ENCODE assay signal across 19 mouse cellular contexts in the genomic region with DNA sequence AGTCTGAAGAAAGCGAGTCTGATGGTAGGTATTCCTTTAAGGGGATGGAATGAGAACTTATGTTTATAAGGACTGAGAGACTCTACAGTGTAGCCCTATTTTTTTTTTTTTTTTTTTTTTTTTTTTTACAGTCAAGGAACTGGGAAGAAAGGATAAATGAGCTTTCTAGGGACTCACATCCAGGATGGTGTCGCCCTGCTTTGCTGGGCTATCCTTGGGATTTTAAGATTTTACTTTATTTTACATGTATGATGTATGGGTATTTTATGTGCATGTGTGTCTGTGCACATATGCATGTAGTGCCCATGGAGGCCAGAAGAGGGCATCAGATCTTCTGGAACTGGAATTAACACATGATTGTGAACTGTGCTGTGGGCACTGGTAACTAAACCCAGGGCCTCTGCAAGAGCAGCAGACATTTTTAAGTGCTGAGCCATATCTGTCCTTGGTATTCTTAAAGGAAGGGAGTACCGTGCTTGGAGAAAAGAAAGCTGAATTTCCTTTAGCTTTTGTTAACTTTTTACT. TPM values are rescaled to one million over a fixed set of nuclear protein-coding genes. Genes with fewer than 3 reads are reported as not detected.
DNase-seq lines count a peak whose midpoint lies in the region; ATAC-seq and TF ChIP-seq lines count a peak whose summit lies in the region.
"Had no signal": no experiment of that assay in that cellular context is flagged by ENCODE, and none has a peak within 500 bp of the region (broad histone marks: within the 10 kb centered on the region; RNA-seq: fewer than 3 reads in every experiment).

No protein-coding gene starts in this region.

- H3K9me3 ChIP-seq in ES-E14 (ENCODE audit: control insufficient read depth, insufficient read depth, low read depth, low read length), result no peaks in the 10 kb centered on the region
- H3K9me3 ChIP-seq: heart, embryonic 13.5 days; limb, embryonic 10.5 days; liver, embryonic 15.5 days; midbrain, embryonic 15.5 days had no signal

- intact Hi-C loops in left cerebral cortex, adult 2 months (cut with DNase I), result no loop called here
- intact Hi-C loops in left cerebral cortex, postnatal 25 days (cut with DNase I), result no loop called here

- no peak overlapping the region for H3K9ac ChIP-seq in ES-E14 (ENCODE audit: insufficient read depth, low read depth, low read length, poor library complexity, severe bottlenecking)
- H3K9ac ChIP-seq: embryonic facial prominence, embryonic 12.5 days; heart, embryonic 13.5 days; liver, embryonic 15.5 days; midbrain, embryonic 15.5 days had no signal

- in situ Hi-C loops in ES-E14 (cut with MboI; ENCODE audit: low sequenced_read_pairs in 2 of 2, unreplicated experiment in 2 of 2), result no loop called here

- 0 out of 2 replicates have a peak, but pooled peaks have one; percentile 11 for ATAC-seq in megakaryocyte progenitor cell, adult 5-6 weeks (replicated peaks; ENCODE audit: poor library complexity)
- ATAC-seq: inflammation-experienced regulatory T-cells, adult 6 months; midbrain, embryonic 15.5 days had no signal

- no peaks in the 10 kb centered on the region for H3K4me1 ChIP-seq in ES-E14 (ENCODE audit: control insufficient read depth in 2 of 2, insufficient read depth in 2 of 2, low read length in 2 of 2, poor library complexity in 1 of 2)
- H3K4me1 ChIP-seq: embryonic facial prominence, embryonic 12.5 days; heart, embryonic 13.5 days; limb, embryonic 10.5 days; liver, embryonic 15.5 days; midbrain, embryonic 15.5 days had no signal

- no peak for DNase-seq in left cerebral cortex, adult 2 months (ENCODE audit: extremely low spot score in 1 of 2, low spot score in 2 of 2)
- DNase-seq in left cerebral cortex, postnatal 25 days (ENCODE audit: low spot score in 2 of 2), result no peak
- peak; percentile 12 for DNase-seq in CD4-positive helper T cell, adult 2 months (ENCODE audit: low read depth, low spot score)
- DNase-seq in ES-E14 (ENCODE audit: low read depth, low spot score), result peak; percentile 19
- DNase-seq in frontal cortex, postnatal 25 days (ENCODE audit: low spot score in 2 of 2), result no peak
- no peak for DNase-seq in layer of hippocampus, postnatal 25 days (ENCODE audit: extremely low spot score in 1 of 2, low spot score in 1 of 2)
- DNase-seq: cerebellum, adult 11 months; cerebellum, postnatal 25 days; gastrocnemius, postnatal 36 days had no signal

- no peak overlapping the region for H3K27ac ChIP-seq in left cerebral cortex, adult 2 months
- H3K27ac ChIP-seq in ES-E14 (ENCODE audit: insufficient read depth, low read depth, low read length, poor library complexity, severe bottlenecking), result no peak overlapping the region
- H3K27ac ChIP-seq: embryonic facial prominence, embryonic 12.5 days; heart, embryonic 13.5 days; limb, embryonic 10.5 days; liver, embryonic 15.5 days; macrophage; midbrain, embryonic 15.5 days had no signal

- peaks cover 12% of the 10 kb centered on the region for H3K36me3 ChIP-seq in ES-E14 (ENCODE audit: control insufficient read depth, insufficient read depth, low read length, poor library complexity, severe bottlenecking)

- peak; percentile 18 for TF ChIP-seq CTCF in left cerebral cortex, adult 2 months (IDR thresholded peaks at IDR 0.05)

- H3K4me3 ChIP-seq in left cerebral cortex, adult 2 months, result no peak overlapping the region
- H3K4me3 ChIP-seq in ES-E14 (ENCODE audit: insufficient read depth in 1 of 2, low read depth in 1 of 2, low read length in 2 of 2, poor library complexity in 1 of 2, severe bottlenecking in 1 of 2), result no peak overlapping the region
- H3K4me3 ChIP-seq: embryonic facial prominence, embryonic 12.5 days; heart, embryonic 13.5 days; limb, embryonic 10.5 days; liver, embryonic 15.5 days; midbrain, embryonic 15.5 days had no signal

TF ChIP-seq in ES-E14, 5 proteins besides CTCF, POLR2A, EP300 and RAD21:
- TF ChIP-seq HCFC1 (IDR thresholded peaks at IDR 0.05; ENCODE audit: borderline replicate concordance, insufficient read depth, low read length) (no peak), ZNF384 (IDR thresholded peaks at IDR 0.05; ENCODE audit: low read depth, low read length) (peak; percentile 92)

RNA-seq across cellular contexts. Expression of a gene that starts 20.4 kb away (rescaled TPM):
- total RNA-seq in left cerebral cortex, adult 2 months (2021), result 10 to 100 TPM; 24.6 TPM
- 10 to 100 TPM; 20.4 to 22.5 TPM for total RNA-seq in left cerebral cortex, postnatal 25 days (2021)
- total RNA-seq in ES-E14 (2012; rRNA removed), result 20.6 and 23.3 TPM in 2 replicates
- 5.9 and 7.1 TPM in 2 replicates for total RNA-seq in megakaryocyte progenitor cell, adult 5-6 weeks (2015)
- 6.2 and 12.7 TPM in 2 replicates for total RNA-seq in megakaryocyte progenitor cell, adult 5-6 weeks (2017)
- total RNA-seq in layer of hippocampus, postnatal 25 days (2021), result 10 to 100 TPM; 19.6 to 20.7 TPM

RNA-seq across cellular contexts. Expression of a gene that starts 49.2 kb away (rescaled TPM):
- 10 to 100 TPM; 32.0 to 38.9 TPM for total RNA-seq in left cerebral cortex, adult 2 months (2021)
- 10 to 100 TPM; 34.1 to 37.9 TPM for total RNA-seq in left cerebral cortex, postnatal 25 days (2021)
- 10.6 and 10.9 TPM in 2 replicates for total RNA-seq in ES-E14 (2012; rRNA removed)
- total RNA-seq in megakaryocyte progenitor cell, adult 5-6 weeks (2015), result 17.9 and 20.6 TPM in 2 replicates
- 10.1 and 10.9 TPM in 2 replicates for total RNA-seq in megakaryocyte progenitor cell, adult 5-6 weeks (2017)
- 10 to 100 TPM; 34.1 to 40.1 TPM for total RNA-seq in layer of hippocampus, postnatal 25 days (2021)

RNA-seq across cellular contexts. Expression of a gene that starts 49.3 kb away (rescaled TPM):
- 1 to 10 TPM; 8.3 to 8.9 TPM for total RNA-seq in left cerebral cortex, adult 2 months (2021)
- 10 to 100 TPM; 10.2 to 11.1 TPM for total RNA-seq in left cerebral cortex, postnatal 25 days (2021)
- 28.4 and 35.4 TPM in 2 replicates for total RNA-seq in ES-E14 (2012; rRNA removed)
- 38.7 and 41.8 TPM in 2 replicates for total RNA-seq in megakaryocyte progenitor cell, adult 5-6 weeks (2015)
- total RNA-seq in megakaryocyte progenitor cell, adult 5-6 weeks (2017), result 34.3 and 35.7 TPM in 2 replicates
- total RNA-seq in layer of hippocampus, postnatal 25 days (2021), result 1 to 10 TPM; 9.9 to 10.0 TPM

RNA-seq across cellular contexts. Expression of a gene that starts 50.8 kb away (rescaled TPM):
- total RNA-seq in left cerebral cortex, adult 2 months (2021), result not detected
- total RNA-seq in left cerebral cortex, postnatal 25 days (2021), result not detected
- total RNA-seq in ES-E14 (2012; rRNA removed), result not detected in 2 replicates
- total RNA-seq in megakaryocyte progenitor cell, adult 5-6 weeks (2015), result not detected in 2 replicates
- not detected in 2 replicates for total RNA-seq in megakaryocyte progenitor cell, adult 5-6 weeks (2017)
- total RNA-seq in layer of hippocampus, postnatal 25 days (2021), result not detected
- total RNA-seq: hematopoietic stem cell, adult 5-6 weeks; layer of hippocampus, postnatal 10 days had no signal

Comparison
In these comparisons a context has a peak if more than half of its experiments do, and no peak if none do; other contexts are left out.
1. DNase-seq: peak in CD4-positive helper T cell, adult 2 months (single experiment) and ES-E14 (single experiment); none in left cerebral cortex, adult 2 months (0 of 2), left cerebral cortex, postnatal 25 days (0 of 2), frontal cortex, postnatal 25 days (0 of 2) and layer of hippocampus, postnatal 25 days (0 of 2).